Mouse (Mus musculus): ENCODE results near the gene Gmppa. TPM values are rescaled to one million over a fixed set of nuclear protein-coding genes. Genes with fewer than 3 reads are reported as not detected.
A peak's percentile ranks its signal among the peaks of the same experiment; 100 is the strongest.

Gmppa gene
- total RNA-seq, 1 experiment from 2014 or later, result 32.6 TPM

DNA sequence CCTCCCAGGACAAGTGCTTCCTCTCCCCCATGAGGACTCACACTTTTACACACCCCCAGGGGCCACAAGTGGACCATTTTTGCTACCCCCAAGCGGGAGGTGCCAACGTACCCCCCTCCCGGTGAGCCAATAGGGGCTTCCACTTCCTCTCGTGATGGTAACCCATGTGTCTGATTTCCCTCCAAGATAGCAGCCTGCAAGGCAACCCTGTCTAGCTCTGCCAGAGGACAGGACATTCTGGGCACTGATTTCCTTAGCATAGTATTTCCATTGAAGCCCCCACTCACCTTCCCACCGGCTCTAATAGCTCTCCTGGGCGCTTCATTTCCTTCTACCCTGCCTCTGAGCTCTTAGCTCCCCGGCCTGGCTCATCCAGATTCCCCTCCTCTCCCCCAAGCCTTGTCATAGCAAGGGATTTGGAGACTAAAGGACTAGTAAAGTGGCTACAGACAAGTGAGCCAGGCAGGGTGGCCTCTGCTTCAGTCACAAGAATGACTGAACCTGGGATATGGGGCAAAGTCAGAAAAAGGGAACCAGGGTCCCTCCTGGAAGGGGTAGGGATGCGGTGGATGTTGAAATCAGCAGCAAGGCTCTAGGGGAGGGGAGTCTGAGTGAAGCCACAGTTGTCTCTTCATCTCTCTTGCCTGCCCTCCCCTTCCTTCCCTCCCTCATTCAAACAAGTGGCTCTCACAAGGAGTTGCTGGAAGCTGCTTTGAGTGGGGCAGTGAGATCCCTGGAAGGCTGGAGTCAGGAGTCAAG lies 13.8 kb downstream of the Gmppa start:
- ATAC-seq (ENCODE audit: extremely low read depth, insufficient number of reproducible peaks, low FRiP score, poor library complexity, severe bottlenecking), result no peak

DNA sequence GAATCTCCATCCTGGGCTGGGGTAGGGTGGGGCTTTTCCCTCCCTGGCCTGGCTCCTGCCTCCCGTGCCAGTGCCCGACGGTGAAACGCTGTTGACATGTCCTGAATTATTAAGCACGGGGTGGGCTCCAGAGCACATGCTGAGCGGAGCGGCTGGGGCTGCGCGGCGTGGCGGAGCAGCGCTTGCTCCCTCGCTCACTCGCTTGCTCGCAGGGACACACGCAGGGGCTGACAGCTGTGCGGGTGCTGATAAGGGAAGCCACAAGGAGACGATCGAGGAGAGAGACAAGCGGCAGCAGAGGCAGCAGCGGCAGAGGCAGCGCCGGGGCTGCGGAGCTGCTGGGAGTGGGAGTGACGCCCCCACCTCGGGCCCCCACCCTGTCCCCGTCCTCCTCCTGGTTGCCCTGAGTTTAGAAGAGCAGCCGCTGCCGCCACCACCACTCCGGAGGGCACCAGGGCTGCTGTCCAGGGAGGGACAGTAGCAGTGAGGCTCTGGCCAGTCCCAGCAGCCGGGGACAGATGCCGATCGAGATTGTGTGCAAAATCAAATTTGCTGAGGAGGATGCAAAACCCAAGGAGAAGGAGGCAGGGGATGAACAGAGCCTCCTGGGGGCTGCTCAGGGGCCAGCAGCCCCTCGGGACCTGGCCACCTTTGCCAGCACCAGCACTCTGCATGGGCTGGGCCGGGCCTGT lies 14.7 kb downstream of the Gmppa start, which contains the start of gene Asic4:
Gene Asic4, plus strand, starts transcription at position 123 of the 692 bp plus-strand sequence.
- no peak for ATAC-seq (ENCODE audit: extremely low read depth, insufficient number of reproducible peaks, low FRiP score, poor library complexity, severe bottlenecking)

DNA sequence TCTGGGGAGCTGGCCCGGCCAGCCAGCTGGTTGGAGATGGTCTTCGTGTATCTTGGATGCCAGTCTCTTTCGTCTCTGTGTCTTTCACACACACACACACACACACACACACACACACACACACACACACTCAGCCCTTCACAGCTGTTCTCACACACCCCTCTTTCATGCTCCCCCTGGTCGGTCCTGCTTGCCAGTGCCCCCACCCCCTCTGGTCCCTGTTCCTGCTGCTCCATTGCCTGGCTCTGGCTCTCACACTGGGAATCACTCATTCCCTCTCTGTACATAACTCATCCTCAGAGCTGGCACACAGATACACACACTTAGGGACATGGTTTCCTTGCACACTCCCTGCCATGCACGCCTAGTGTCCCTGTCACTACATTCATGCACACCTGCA lies 16.2 kb downstream of the Gmppa start:
- no peak for ATAC-seq (ENCODE audit: extremely low read depth, insufficient number of reproducible peaks, low FRiP score, poor library complexity, severe bottlenecking)

DNA sequence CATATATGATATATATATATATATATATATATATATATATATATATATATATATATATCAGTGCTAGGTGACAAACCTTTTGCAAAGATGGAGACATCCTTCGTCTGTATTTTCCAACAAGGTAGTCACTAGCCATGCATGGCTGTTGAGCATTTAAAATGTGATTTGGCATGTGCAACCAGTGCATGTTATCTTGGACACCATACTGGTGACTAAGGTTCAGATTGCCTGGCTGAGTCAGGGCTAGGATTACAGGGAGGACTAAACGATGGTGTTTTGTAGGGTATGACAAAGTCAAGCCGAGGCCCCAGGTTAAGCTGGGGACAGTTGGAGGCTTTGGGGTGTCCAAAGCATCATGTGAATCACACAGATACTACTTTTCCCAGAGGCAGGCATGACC lies 19.7 kb downstream of the Gmppa start:
- ATAC-seq (ENCODE audit: extremely low read depth, insufficient number of reproducible peaks, low FRiP score, poor library complexity, severe bottlenecking), result no peak

DNA sequence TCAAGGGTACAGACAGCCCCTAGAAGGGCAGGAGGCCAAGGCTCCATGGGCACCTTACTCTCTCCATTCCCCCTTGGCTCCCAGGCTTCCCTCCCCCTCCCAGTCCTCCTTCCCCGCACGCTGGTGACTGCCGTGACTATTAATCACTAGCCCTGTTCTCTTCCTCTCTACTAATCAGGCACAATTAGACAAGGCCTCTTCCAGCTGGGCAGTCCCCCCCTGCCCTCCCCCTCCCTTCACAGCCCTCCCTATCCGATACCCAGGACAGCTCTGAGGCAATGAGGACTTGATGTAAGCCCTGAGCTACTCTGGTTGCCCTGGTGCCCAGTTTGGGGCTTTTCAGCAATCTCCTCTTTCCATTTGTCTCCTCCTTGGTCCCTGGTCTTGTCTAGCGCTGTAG lies 20.2 kb downstream of the Gmppa start:
- ATAC-seq (ENCODE audit: extremely low read depth, insufficient number of reproducible peaks, low FRiP score, poor library complexity, severe bottlenecking), result no peak

DNA sequence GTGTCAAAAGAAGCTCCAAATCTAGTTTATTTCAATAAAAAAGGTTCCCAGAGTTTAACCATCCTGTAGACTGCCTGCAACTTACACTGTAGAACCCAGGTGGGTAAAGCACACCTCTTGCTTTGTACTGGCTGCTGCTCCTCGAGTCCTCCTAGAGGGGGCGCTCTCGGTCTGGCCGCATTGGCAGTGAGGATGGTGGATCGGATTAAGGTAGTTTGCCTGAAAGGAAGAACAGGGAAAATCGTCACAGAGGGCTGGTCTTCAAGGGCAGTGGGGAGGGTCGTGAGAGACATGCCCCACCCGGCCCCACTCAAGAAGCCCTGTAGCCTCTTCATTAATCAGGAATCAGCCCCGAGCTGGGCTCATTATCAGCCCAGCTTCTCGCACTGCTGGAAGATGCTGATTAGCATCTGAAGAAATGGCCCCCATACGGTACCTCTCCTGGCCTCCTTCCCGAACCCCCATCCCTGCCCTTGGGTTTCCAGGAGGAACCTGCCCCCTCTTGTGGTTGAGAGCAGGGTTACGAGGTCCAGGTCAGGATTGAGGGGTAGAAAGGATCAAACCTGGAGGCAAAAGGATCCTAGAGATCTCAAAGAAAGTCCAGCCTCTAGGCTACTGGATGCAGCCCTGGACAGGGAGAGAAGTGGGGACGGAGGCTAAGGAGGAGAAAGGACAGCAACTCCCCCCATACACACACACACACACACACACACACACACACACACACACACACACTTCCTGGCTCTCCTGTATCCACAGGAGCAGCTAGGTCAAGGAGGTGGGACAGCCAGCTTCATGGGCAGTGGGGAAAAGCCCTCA lies 21.2 kb downstream of the Gmppa start:
- no peak for ATAC-seq (ENCODE audit: extremely low read depth, insufficient number of reproducible peaks, low FRiP score, poor library complexity, severe bottlenecking)

DNA sequence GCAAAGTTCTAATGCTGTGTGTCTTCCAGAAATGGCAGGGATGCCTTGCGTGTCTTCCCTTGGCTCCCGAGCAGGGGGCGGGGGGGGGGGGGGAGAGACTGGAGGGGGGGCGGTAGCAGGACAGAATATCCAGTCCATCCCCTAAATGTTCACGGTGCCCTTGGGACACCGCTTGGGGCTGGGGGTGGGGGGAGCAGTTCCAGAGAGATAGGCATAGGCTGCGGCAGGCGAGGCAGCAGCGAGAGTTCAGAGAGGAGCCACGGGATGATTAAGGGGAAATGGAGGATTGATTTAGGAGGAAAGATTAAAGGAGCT lies 21.9 kb downstream of the Gmppa start:
- ATAC-seq (ENCODE audit: extremely low read depth, insufficient number of reproducible peaks, low FRiP score, poor library complexity, severe bottlenecking), result no peak

DNA sequence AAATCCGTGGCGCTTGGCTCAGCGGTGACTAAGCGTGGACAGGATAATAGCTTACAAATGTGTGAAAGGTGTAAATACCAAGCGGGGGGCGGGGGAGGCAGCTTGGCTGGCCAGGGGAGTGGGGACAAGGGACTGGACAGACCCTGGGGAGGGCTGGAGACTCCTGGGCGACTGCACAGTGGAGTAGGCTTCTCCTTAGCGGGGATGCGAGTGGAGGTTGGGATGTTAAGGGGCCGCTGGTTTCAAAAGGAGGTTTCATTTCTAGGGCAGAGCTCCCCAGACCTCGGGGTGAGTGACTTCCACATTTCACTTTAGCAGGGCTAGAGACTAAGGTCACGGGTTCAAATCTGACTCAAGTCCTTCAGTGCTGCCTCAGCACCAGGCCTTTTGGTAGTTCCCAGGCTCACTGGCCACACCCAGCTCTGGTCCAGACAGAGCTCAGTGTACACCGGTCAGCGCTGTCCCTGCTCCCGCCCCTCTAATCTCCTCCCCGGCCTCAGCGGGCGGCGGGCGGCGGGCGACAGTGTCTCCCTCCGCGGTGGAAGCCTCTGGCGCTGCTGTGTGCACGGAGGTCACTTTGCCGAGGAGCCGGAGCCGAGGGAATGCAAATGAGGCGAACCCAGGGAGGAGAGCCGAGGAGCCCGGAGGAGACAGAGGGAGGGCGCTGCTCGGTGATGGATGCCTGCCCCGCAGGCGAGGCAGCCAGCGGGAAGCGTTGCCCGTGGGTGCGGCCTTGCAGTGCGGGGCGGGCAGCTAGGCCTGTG lies 22.5 kb downstream of the Gmppa start:
- ATAC-seq (ENCODE audit: extremely low read depth, insufficient number of reproducible peaks, low FRiP score, poor library complexity, severe bottlenecking), result no peak

DNA sequence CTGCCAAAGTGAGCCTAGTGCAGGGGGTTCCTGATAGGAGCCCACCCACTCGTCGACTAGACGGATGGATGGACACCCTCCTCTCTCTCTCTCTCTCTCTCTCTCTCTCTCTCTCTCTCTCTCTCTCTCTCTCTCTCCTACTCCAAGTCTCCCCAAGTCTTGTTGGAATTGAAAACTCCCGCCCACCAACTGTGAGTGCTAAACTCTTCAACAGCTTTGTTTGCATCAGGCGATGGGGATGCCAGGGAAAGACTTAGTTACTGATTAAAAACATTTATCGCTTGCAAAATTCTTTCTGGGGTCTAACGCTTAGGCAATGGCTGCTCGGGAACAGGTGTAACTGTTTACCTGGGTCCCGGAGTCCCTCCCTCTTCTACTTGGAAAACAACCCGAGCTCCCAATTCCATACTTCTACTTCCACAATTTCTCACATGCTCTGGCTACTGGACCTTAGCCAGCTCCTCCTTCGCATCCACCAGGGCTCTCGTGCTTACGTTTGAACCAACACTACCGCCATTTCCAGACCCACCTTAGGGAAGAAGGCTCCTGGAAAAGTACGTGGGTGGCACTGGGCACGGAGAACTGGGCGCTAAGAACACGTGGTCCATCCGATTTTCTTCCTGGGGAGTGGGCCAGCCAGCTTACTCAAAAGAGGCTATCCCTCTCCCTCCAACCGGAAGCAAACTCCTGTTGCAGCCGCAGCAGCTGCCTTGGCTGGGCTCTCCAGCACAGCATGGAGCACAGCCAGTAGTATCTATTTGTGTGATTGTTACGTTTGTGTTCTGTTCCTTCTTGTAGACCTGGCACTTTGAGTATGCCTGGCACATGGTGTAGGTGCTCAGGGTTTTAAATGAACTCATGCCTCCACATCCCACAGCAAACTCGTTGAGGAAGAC lies 23.3 kb downstream of the Gmppa start:
- ATAC-seq (ENCODE audit: extremely low read depth, insufficient number of reproducible peaks, low FRiP score, poor library complexity, severe bottlenecking), result no peak

DNA sequence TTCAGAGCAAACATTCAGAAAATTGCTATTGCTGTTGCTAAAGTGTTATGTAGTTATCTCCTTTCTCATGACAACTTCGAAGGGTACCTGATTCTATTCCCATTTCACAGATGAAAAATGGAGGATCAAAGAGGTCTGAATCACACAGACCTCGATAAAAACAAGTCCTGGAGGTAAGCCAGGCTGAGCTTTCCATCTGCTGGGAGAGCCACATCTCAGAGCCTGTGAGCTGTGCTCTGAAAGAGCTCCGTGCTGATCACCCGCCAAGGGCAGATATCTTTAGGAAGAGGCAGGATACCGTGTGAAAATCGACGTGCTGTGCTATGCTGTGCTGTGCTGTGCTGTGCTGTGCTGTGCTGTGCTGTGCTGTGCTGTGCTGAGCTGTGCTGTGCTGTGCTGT lies 24.6 kb downstream of the Gmppa start:
- no peak for ATAC-seq (ENCODE audit: extremely low read depth, insufficient number of reproducible peaks, low FRiP score, poor library complexity, severe bottlenecking)

DNA sequence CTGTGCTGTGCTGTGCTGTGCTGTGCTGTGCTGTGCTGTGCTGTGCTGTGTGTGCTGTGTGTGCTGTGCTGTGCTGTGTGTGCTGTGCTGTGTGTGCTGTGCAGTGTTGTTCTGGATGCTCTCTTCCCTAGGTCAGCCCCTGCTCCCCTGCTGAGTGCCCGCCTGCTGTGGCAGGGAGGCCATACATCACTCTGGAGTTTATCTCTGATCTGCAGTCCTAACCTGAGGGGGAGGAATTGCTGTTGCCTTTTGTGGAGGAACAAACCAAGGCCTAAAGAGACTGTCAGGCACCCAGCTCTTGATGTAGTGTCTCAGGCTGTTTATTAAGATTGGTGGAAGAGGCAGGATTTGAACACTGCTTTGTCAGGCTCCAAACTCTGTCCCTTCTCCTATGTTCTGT lies 26.9 kb downstream of the Gmppa start:
- ATAC-seq (ENCODE audit: extremely low read depth, insufficient number of reproducible peaks, low FRiP score, poor library complexity, severe bottlenecking), result no peak

DNA sequence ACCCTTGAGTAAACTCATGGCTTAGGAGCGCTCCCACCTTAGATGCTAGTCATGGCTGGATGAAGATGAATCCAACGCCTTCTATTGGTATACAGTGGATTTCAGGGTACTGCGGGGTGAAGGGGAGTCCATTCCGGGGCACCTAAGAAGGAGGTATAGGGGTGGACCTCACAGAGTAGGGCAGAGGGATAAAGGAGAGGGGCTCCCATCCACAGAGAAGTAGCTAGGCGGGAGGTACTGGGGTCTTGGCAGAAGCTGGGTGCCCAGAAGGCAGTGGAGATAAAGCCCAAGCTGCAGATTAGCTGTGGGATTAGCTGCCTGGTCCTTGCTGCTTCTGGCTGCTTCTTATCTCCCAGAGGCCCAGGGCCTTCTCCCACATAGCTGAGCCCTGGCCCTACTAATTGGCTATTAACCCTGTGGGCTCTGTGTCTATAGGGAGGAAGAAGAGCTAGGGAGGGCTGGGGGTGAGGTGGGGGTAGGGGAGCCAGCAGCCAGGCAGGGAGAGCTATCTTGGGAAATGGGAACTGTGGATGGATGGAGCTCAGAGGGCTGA lies 28.0 kb downstream of the Gmppa start:
- ATAC-seq (ENCODE audit: extremely low read depth, insufficient number of reproducible peaks, low FRiP score, poor library complexity, severe bottlenecking), result no peak

DNA sequence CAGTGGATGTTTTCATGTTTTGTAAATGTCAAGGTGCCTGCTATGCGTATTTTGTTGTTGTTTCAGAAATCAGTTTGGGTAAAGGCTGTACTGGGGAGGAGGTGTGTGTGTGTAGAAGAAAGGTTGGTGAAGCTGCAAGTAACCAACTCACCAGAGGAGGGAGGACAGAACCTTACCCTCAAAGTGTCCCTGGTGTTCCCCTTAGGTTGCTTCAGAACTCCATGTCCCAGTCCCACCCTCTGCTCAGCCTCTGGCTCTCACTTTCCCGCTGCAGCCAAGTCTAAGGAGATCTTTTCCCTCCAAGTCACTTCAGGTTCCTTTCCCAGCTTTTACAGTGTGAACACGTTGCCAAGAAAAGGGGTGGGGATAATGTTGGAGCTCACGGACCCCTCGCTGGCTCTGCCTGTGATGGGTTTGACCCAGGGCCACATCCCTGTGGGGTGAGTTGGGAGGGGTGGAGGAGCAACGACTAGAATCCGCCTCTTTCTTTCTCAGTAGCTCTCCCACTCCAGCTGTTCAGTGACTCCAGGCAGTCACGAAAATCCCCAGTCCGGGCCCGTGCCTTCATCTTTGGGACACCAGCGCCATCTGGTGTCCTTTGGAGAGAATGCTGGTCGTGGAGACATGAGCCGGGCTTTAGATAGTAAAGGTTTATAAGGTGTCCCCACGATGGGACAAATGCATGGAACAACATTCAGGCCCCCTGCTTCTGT lies 31.6 kb downstream of the Gmppa start:
- peak; percentile 34; the same call in 1 of the 2 replicates for ATAC-seq (ENCODE audit: extremely low read depth, insufficient number of reproducible peaks, low FRiP score, poor library complexity, severe bottlenecking)

DNA sequence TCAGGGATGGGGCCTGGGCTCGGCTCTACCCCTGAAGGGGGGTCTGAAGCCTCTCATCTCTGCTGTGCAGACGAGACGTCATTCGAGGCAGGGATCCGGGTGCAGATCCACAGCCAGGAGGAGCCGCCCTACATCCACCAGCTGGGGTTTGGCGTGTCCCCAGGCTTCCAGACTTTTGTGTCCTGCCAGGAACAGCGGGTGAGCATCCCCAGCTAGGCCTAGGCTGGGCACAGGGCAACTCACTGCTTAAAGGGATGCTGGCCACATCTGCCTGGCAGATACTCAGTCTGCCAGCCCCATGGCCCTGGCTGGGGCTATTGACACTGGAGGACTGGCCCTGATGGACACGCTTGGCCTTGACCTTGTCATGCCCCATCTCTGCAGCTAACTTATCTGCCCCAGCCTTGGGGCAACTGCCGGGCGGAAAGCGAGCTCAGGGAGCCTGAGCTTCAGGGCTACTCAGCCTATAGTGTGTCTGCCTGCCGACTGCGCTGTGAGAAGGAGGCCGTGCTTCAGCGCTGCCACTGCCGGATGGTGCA lies 33.6 kb downstream of the Gmppa start:
- ATAC-seq (ENCODE audit: extremely low read depth, insufficient number of reproducible peaks, low FRiP score, poor library complexity, severe bottlenecking), result no peak

DNA sequence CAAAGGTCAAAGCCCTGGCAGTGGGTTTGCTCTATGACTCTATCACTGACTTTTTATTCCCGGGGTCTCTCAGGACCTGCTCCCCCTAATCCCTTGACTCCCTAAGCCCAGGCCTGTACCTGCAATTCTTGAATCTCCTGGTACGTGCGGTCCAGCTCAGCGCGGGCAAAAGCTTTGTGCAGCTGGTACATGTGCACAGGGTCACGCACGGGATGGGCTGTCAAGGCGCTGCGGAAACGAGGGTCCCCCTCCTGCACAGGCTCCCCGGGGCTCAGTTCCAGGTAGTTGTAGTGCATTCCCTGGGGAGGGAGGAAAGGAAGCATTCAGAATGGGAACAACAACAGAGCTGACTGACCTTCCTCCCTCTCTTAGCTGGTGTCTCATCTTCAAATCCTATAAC lies 40.7 kb downstream of the Gmppa start:
- ATAC-seq (ENCODE audit: extremely low read depth, insufficient number of reproducible peaks, low FRiP score, poor library complexity, severe bottlenecking), result no peak

DNA sequence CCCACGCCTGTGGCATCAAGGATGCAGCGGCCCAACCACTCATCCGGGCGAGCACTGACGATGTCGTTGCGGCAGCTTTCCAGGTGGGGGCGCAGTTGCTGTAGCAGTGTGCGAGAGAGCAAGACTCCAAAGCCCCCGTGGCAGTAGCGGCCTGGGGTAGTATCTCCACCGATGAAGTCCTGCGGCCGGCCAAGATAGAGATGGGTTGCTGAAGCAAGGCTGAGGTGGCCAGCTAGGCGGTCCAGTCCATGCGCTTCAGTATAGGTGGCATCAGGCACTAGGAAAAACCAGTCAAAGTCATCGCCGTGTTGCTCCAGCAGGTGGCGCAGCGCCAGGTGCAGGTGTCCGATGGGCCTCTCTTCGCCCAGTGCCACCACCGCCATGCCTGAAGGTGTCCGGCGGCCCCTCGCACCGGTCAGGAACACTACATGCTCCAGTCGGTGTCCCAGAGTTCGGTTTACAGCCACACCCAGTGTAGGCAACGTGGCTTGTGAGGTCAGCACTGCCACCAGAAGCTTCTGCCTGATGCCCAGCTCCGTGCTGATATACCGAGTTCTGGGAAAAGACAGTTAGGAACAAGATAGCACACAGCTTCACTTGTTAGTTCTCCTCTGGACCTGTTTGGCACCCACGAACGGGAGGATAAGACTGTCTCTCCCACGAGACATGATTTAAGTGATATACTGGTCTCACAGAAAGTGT lies 41.7 kb downstream of the Gmppa start:
- peak; percentile 18 for ATAC-seq (ENCODE audit: extremely low read depth, insufficient number of reproducible peaks, low FRiP score, poor library complexity, severe bottlenecking)

DNA sequence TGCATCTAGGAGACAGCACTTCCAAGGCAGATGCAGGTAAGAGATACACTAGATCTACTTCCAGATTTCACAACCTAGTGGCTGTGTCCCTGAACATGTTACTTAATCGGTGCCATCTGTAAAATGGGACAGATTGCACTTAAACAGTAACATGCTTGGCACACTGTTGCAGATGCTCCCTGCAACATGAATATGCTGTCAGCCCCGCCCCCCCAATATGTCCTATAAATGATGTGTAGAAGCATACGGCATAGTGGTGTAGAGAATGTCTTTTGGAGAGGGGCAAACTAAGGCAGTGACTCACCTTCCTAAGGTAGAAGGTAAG lies 42.2 kb downstream of the Gmppa start:
- ATAC-seq (ENCODE audit: extremely low read depth, insufficient number of reproducible peaks, low FRiP score, poor library complexity, severe bottlenecking), result no peak
